Mouse (Mus musculus) sigmoid colon, adult 10 weeks (tissue): ENCODE data around the gene Epb42. TPM values are rescaled to one million over a fixed set of nuclear protein-coding genes. Genes with fewer than 3 reads are reported as not detected.

ENCODE experiments used
- polyA plus RNA-seq: library from polyadenylated mRNA; stranded (reverse); fragments of 350-450 nt; fragmentation: Illumina TruSeq; extraction: RNeasy Lipid Tissue Mini Kit (QIAGEN cat#74804); gene quantifications from one replicate; pipeline ENCODE4 v1.2.3, GENCODE M21; 2014; ENCODE audit warnings: low read depth, low replicate concordance

Gene Epb42
- not detected for polyA plus RNA-seq

GRCm38 (mm10) chr2:121036733-121037341 lies at the start of gene Epb42:
TSS of gene Epb42 (minus strand) at chr2:121037072.

GRCm38 (mm10) chr2:121085480-121086185 lies 48.8 kb upstream of the Epb42 start, which contains the start of gene Tgm5:
TSS of gene Tgm5 (minus strand) at chr2:121085841.

GRCm38 (mm10) chr2:121007925-121008663 lies 28.8 kb downstream of the Epb42 start, which contains the start of gene Ccndbp1:
TSS of gene Ccndbp1 (plus strand) at chr2:121008403.

DNA sequence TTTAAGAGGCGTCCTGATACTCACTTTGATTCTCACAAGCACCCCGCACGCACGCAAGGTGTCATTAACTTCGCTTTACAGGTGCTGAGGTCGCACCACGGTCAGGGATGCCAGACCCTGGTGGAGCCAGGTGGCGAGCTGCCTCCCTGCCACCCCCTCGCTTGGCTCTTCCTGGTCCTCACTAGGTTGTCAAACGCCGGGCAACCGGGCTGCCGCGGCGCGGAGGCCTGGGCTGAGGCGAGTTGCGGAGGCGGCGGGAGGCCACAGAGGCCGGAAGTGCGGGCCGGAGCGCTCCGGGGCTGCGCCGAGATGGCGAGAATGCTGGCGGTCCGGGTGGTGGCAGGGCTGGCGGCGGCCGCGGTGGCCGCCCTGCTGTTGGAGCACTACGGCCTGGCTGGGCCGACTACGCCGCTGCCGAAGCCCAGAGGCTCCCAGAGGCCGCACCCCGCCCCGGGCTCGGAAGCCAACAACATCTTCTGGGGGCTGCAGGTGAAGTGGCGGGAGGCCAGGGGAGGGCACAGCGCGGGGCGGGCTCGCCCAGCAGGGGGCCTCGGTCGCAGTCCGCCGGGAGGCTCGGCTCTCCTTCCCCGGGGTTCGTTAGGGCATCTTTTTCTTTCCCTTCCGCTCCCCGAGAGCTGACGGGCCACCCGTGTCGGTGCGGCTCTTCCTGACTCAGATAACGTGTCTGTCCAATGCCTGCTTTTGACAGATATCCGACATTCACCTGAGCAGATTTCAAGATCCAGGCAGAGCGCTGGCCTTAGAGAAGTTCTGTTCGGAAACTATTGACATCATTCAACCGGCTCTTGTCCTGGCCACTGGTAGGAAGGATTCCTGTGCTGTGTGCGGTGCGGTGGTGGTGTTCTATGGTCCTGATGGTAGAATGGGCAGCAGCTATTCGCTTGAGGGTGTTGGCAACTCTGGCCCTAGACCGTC lies 59.6 kb downstream of the Epb42 start, which contains the start of gene Tmem62:
TSS of gene Tmem62 (plus strand) at position 28 of the 936 bp plus-strand sequence.

DNA sequence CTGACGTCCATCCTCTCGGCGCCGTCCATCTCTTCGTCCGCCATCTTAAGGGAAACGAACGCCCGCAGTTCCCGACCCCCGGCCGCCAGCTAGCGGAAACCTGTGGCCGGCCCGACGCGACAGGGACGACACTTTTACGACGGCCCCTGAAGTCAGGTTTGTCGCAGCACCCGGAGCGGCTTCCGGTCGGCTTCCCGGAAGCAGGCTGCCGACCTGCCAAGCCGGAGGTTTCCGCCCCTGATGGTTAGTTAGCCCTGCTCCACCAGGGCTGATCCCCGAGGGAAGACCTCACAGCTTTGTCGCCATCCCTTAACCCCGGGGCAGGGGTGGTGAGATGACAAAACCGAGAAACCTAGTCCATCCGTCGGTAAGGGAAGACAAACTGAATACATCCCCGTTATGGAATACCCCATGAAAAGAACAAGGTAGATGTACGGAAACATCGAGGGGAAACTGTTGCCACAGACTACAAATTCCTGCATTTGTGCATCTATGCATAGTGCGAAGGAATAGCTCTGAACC lies 66.3 kb downstream of the Epb42 start, which contains the start of gene Ubr1:
TSS of gene Ubr1 (minus strand) at position 157 of the 522 bp plus-strand sequence.

Other genes starting within 250 kb of the Epb42 start
- 2.6 TPM for gene Cdan1, start 186.9 kb downstream of the Epb42 start, polyA plus RNA-seq
- 14.6 TPM for gene Ttbk2, start 186.5 kb downstream of the Epb42 start, polyA plus RNA-seq
- 39.2 TPM for gene Ubr1, start 66.4 kb downstream of the Epb42 start, polyA plus RNA-seq
- gene Tmem62, start 60.1 kb downstream of the Epb42 start, polyA plus RNA-seq, result 49.5 TPM
- 59.6 TPM for gene Ccndbp1, start 28.7 kb downstream of the Epb42 start, polyA plus RNA-seq
- gene Tgm5, start 48.8 kb upstream of the Epb42 start, polyA plus RNA-seq, result 0.41 TPM
- 0.19 TPM for gene Tgm7, start 72.7 kb upstream of the Epb42 start, polyA plus RNA-seq
- gene Adal, start 103.4 kb upstream of the Epb42 start, polyA plus RNA-seq, result 23.8 TPM
- 4.4 TPM for gene Lcmt2, start 103.6 kb upstream of the Epb42 start, polyA plus RNA-seq
- 121 TPM for gene Tubgcp4, start 133.6 kb upstream of the Epb42 start, polyA plus RNA-seq
- gene Zscan29, start 134.1 kb upstream of the Epb42 start, polyA plus RNA-seq, result 27.1 TPM
- gene Trp53bp1, start 234.3 kb upstream of the Epb42 start, polyA plus RNA-seq, result 15.0 TPM